Mouse (Mus musculus): ENCODE results near the gene Txn1.

DNA sequence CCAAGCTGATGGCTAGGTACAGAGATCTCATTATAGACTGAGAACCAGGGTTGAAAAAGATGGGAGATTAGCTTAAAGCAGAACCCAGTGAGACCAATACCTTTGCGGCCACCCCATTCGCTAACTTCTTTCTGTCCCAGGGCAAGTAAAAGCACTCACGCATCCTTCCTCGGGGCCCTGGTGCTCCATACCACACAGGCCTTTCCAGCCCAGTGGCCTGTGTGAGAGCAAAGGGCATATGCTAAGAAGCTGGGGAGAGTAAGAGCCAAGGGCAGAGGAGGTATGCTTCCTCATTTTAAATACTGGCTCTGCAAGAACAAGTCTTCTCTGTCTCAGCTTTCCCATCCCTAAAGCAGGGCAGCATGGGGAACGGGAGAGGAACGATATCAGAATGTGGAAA, 6.3 kb downstream of the Txn1 start:
- no peak for TF ChIP-seq CTCF (IDR thresholded peaks at IDR 0.05; ENCODE audit: extremely low read depth, insufficient read depth, insufficient read length, insufficient replicate concordance)
- no peak for TF ChIP-seq POLR2A (IDR thresholded peaks at IDR 0.05; ENCODE audit: low read depth, low read length)
